Mouse (Mus musculus) gastrocnemius, postnatal 36 days (tissue): Measurements from ENCODE around the gene Mars2. TPM values are rescaled to one million over a fixed set of nuclear protein-coding genes. Genes with fewer than 3 reads are reported as not detected.

Experiments
- total RNA-seq, 2 experiments: library from RNA; stranded (reverse); gene quantifications; 2 replicates each; pipeline ENCODE4 v1.2.3; 2021

Gene Mars2
- total RNA-seq, 2 experiments from 2014 or later: 2.4 to 3.1 TPM

Other genes starting within 250 kb of the Mars2 start
- 10 to 100 TPM; 46.0 to 51.8 TPM for gene Sf3b1, start 209.7 kb upstream of the Mars2 start, total RNA-seq
- 10 to 100 TPM; 13.9 to 30.6 TPM for gene Coq10b, start 184.4 kb upstream of the Mars2 start, total RNA-seq
- gene Hspe1, start 149.0 kb upstream of the Mars2 start, total RNA-seq: 10 to 100 TPM; 77.6 to 87.8 TPM
- gene Hspd1, start 148.9 kb upstream of the Mars2 start, total RNA-seq: 100 to 1,000 TPM; 158 to 177 TPM
- gene Mob4, start 105.9 kb upstream of the Mars2 start, total RNA-seq: 10 to 100 TPM; 36.0 to 41.8 TPM
- 1 to 10 TPM; 2.9 to 3.7 TPM for gene Rftn2, start 10.4 kb upstream of the Mars2 start, total RNA-seq
- gene Boll, start 126.3 kb downstream of the Mars2 start, total RNA-seq: not detected
- gene Plcl1, start 168.7 kb downstream of the Mars2 start, total RNA-seq: 1 to 10 TPM; 2.9 to 4.1 TPM